Mouse (Mus musculus) small intestine, adult 2 months (tissue): ENCODE measurements around the gene Eprs.

Experiments used
- CTCF ChIP-seq: fragments of 200-500 bp; IDR thresholded peaks from 2 replicates; pipeline ENCODE4 v1.5.1; 2012; ENCODE audit warnings: low read depth, mild to moderate bottlenecking, control low read depth, inconsistent platforms, low read length, moderate library complexity, mixed read lengths; ENCODE audit not compliant: insufficient replicate concordance, insufficient read length; ENCODE audit errors: extremely low read depth
- POLR2A ChIP-seq: fragments of 200-500 bp; IDR thresholded peaks from 2 replicates; pipeline ENCODE4 v1.6.1; 2012; ENCODE audit warnings: low read depth, mild to moderate bottlenecking, control low read depth, inconsistent platforms, low read length, moderate library complexity

DNA sequence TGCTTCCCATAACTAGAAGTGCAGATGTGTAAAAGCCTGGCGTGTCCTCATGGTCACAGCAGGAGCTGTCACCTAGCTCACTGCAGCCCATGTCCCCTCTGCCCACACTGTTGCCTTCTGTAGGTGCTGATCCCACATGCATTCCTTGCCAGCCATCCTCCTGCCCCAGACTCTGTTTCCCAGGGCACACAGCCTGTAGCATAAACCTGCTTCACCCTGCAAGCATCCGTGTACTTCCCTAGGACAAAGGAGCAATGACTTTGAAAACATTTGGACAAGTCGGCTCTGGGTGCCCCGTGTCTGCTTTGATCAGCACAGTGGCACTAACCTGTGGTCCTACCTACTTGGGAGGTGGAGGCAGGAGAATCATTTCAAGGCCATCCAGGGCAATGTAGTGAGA lies 12.2 kb upstream of the Eprs start:
- TF ChIP-seq CTCF = no peak
- no peak for TF ChIP-seq POLR2A
